Mouse (Mus musculus): Measurements from ENCODE around the gene Tmcc1. TPM values are rescaled to one million over a fixed set of nuclear protein-coding genes. Genes with fewer than 3 reads are reported as not detected.

Tmcc1 gene
- polyA plus RNA-seq, 1 experiment from 2014 or later, result 13.6 TPM

DNA sequence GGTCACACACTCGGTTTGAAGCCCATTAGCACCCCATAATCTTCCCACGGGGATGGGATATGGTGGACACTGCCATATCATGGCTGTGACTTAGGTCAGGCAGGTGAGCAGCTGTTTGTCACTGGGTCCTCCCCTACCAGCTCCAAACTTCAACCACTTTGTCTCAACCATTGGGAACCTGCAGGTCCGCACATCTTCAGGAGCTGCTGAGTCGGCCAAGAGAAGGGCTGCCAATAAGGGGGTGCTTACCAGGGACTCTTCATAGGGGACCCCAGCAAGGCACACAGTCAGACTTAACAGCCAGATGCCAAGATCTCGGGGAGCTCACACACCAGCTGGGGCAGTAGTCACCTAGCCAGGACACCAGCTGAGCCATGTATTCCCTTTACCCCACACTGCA is 192.4 kb downstream of the Tmcc1 start:
- no peak overlapping the region for H3K9ac ChIP-seq
- ATAC-seq (ENCODE audit: insufficient number of reproducible peaks, low FRiP score, low TSS enrichment, low read depth), result no peak
- 86% methylated on average over 5 of the region's 5 CpGs for WGBS

DNA sequence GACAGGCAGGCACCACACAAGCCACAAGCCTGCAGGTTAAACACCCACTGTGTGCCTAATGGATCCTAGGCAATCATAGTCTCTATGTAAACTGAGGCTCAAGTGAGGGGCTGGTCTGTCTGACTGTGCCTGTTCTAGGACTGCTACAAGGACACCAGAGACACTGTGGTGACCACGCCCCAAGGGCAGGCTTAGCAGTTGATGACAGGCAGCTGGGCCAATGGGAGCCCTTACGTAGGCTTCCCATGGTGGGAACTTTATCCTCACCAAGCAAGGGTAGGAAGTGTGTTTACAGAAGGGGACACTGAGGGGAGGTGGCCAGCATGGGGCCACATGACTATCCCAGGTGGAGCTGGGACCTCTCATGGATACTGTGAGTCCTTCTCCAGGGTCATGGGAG is 194.1 kb downstream of the Tmcc1 start:
- no peak for ATAC-seq (ENCODE audit: insufficient number of reproducible peaks, low FRiP score, low TSS enrichment, low read depth)
- Histone ChIP-seq H3K27me3 (no peaks in the 10 kb centered on the region; the same call in 1 of the 2 replicates), H3K4me2 (replicated peaks) (no peak overlapping the region), H3K9ac (no peak overlapping the region), H3K4me3 (replicated peaks) (no peak overlapping the region), H3K36me3 (no peaks in the 10 kb centered on the region), H3K4me1 (peaks cover 38% of the 10 kb centered on the region), H3K27ac (replicated peaks) (no peak overlapping the region; the same call in 1 of the 2 replicates), H3K9me3 (replicated peaks) (no peaks in the 10 kb centered on the region)
- WGBS, result 87% methylated on average over 2 of the region's 2 CpGs

More for the DNA sequence above, 192.4 kb downstream of the Tmcc1 start:
- Histone ChIP-seq H3K36me3 (no peaks in the 10 kb centered on the region), H3K4me1 (peaks cover 32% of the 10 kb centered on the region), H3K27ac (replicated peaks) (no peak overlapping the region), H3K4me2 (replicated peaks) (no peak overlapping the region), H3K27me3 (no peaks in the 10 kb centered on the region), H3K4me3 (replicated peaks) (no peak overlapping the region), H3K9me3 (replicated peaks) (no peaks in the 10 kb centered on the region)

DNA sequence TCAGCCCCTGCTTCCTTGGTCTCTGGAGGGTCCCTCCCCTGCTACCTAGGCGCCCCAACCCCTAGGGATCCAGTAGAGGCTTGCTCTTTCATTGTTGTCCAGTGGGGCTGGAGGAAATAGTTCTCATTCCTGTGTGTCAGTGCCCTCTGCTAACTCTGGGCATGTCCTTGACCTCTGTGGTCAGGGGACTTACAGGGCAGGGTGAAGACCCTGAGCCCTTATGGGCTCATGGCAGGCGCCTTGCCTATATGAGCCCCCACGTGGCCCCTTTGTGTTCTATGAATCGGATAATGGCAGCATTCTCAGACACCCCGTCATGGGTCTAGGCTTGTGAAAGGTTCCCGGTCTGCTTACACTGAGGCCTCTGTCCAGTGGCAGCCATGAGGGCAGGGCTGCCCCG is 194.5 kb downstream of the Tmcc1 start:
- H3K27me3 ChIP-seq, result peaks cover under 1% of the 10 kb centered on the region
- WGBS, result 74% methylated on average over 7 of the region's 7 CpGs
- H3K27ac ChIP-seq (replicated peaks), result no peak overlapping the region; the same call in 1 of the 2 replicates
- no peak overlapping the region for H3K9ac ChIP-seq
- H3K4me2 ChIP-seq (replicated peaks), result no peak overlapping the region
- H3K4me1 ChIP-seq, result peaks cover 43% of the 10 kb centered on the region
- ATAC-seq (ENCODE audit: insufficient number of reproducible peaks, low FRiP score, low TSS enrichment, low read depth), result no peak
- no peaks in the 10 kb centered on the region for H3K9me3 ChIP-seq (replicated peaks)
- no peaks in the 10 kb centered on the region for H3K36me3 ChIP-seq
- H3K4me3 ChIP-seq (replicated peaks), result no peak overlapping the region

DNA sequence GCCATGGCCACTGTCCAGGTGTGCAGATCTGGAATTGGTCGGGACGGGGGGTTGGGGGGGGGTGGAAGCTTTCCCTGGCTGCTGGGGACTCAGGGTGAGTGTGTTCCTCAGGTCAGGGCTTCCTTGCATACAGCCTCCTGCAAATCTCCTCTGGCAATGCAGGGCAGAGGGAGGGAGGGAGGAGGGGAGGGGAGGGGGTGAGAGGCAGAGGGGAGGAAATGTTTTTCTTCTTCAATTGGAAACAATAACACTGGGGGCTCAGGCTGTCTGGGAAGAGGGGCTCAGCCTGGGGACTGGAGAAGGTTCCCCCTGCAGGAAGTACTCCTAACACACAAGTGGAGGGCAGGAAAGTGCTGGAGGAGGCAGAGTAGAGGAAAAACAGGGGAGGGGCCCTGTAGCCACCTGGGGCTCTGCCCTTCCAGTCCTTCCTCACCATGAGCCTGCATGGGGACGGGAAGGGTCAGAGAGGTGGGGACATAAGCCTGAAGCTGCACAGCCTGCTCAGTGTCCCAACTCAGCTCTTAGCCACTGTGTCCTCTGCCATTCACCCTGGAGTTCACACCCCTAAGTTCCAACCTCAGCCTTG is 195.5 kb downstream of the Tmcc1 start:
- no peaks in the 10 kb centered on the region for H3K36me3 ChIP-seq
- H3K9ac ChIP-seq, result no peak overlapping the region
- H3K27ac ChIP-seq (replicated peaks), result peak overlapping the region; percentile 55; the same call in 1 of the 2 replicates
- peaks cover 52% of the 10 kb centered on the region for H3K4me1 ChIP-seq
- H3K4me3 ChIP-seq (replicated peaks), result no peak overlapping the region
- H3K9me3 ChIP-seq (replicated peaks), result no peaks in the 10 kb centered on the region
- 25% methylated on average over 3 of the region's 3 CpGs for WGBS
- H3K27me3 ChIP-seq, result peaks cover 10% of the 10 kb centered on the region
- no peak overlapping the region for H3K4me2 ChIP-seq (replicated peaks)
- no peak for ATAC-seq (ENCODE audit: insufficient number of reproducible peaks, low FRiP score, low TSS enrichment, low read depth)

DNA sequence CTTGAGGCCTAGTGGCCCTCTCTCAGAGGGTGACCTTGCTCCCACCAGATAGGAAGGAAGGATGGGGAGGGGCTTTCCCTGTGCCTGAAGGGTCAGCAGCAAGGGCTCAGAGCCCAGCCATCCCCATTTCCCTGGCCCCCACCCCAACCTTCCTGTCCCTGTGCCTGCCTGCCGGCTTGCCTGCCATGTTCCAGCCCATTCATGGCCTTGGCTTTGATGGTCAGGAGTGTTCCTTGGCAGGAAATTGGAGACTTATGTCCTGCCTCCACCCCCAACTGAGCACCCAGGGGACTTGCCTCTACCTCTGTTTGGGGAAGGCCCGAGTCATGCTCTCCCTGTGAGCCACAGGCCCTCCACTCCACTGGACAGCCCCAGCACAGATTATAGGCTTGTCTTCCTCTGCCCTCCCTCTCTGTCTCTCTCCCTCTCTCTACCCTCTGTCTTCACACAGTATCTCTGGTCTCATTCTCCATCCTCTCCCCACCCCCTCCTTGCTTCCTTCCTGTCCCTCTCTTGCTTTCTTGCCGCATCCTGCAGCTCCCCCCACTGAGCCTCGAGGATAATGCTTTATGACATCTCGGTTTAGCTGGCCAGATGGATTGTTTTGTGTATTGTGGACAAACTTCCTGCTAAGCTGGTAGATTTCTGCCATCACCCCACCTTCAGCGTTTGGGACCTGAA is 197.0 kb downstream of the Tmcc1 start:
- H3K9me3 ChIP-seq (replicated peaks), result no peaks in the 10 kb centered on the region
- H3K4me2 ChIP-seq (replicated peaks), result no peak overlapping the region
- no peak overlapping the region for H3K4me3 ChIP-seq (replicated peaks)
- peaks cover 13% of the 10 kb centered on the region for H3K27me3 ChIP-seq
- H3K4me1 ChIP-seq, result peaks cover 67% of the 10 kb centered on the region
- H3K36me3 ChIP-seq, result no peaks in the 10 kb centered on the region
- WGBS, result 29% methylated on average over 6 of the region's 6 CpGs
- ATAC-seq (ENCODE audit: insufficient number of reproducible peaks, low FRiP score, low TSS enrichment, low read depth), result no peak
- no peak overlapping the region for H3K9ac ChIP-seq
- peak overlapping the region; percentile 82 for H3K27ac ChIP-seq (replicated peaks)

GRCm38 (mm10) chr6:115995531-115995941 is 197.8 kb downstream of the Tmcc1 start:
- WGBS, result 53% methylated on average over 4 of the region's 4 CpGs
- H3K27me3 ChIP-seq, result peaks cover 15% of the 10 kb centered on the region
- peak overlapping the region; percentile 82 for H3K27ac ChIP-seq (replicated peaks)
- H3K9me3 ChIP-seq (replicated peaks), result no peaks in the 10 kb centered on the region
- no peak for ATAC-seq (ENCODE audit: insufficient number of reproducible peaks, low FRiP score, low TSS enrichment, low read depth)
- no peaks in the 10 kb centered on the region for H3K36me3 ChIP-seq
- H3K4me3 ChIP-seq (replicated peaks), result peak overlapping the region; percentile 65; the same call in 1 of the 2 replicates
- H3K4me1 ChIP-seq, result peaks cover 74% of the 10 kb centered on the region
- H3K9ac ChIP-seq, result no peak overlapping the region
- peak overlapping the region; percentile 92; the same call in 1 of the 2 replicates for H3K4me2 ChIP-seq (replicated peaks)

GRCm38 (mm10) chr6:115994877-115995520 is 198.3 kb downstream of the Tmcc1 start, which contains the start of gene Plxnd1:
Gene Plxnd1, minus strand, starts transcription at chr6:115995005.
- peak within 1 kb of the TSS; percentile 82 for H3K27ac ChIP-seq (replicated peaks)
- peaks cover 17% of the 10 kb centered on the region for H3K27me3 ChIP-seq
- under 1% methylated on average over 34 of the region's 51 CpGs for WGBS
- no peaks in the 10 kb centered on the region for H3K9me3 ChIP-seq (replicated peaks)
- H3K4me1 ChIP-seq, result peaks cover 77% of the 10 kb centered on the region
- H3K4me3 ChIP-seq (replicated peaks), result peak within 1 kb of the TSS; percentile 65
- ATAC-seq (ENCODE audit: insufficient number of reproducible peaks, low FRiP score, low TSS enrichment, low read depth), result peak; percentile 78
- peak within 1 kb of the TSS; percentile 92 for H3K4me2 ChIP-seq (replicated peaks)
- H3K9ac ChIP-seq, result peak within 1 kb of the TSS; percentile 57
- no peaks in the 10 kb centered on the region for H3K36me3 ChIP-seq

GRCm38 (mm10) chr6:115994146-115994876 is 199.0 kb downstream of the Tmcc1 start:
- Histone ChIP-seq H3K36me3 (no peaks in the 10 kb centered on the region), H3K4me3 (replicated peaks) (peak overlapping the region; percentile 65), H3K27me3 (peaks cover 17% of the 10 kb centered on the region), H3K4me1 (peaks cover 84% of the 10 kb centered on the region), H3K9me3 (replicated peaks) (no peaks in the 10 kb centered on the region), H3K9ac (peak overlapping the region; percentile 57), H3K27ac (replicated peaks) (peak overlapping the region; percentile 75), H3K4me2 (replicated peaks) (peak overlapping the region; percentile 92)
- WGBS, result under 1% methylated on average over 86 of the region's 93 CpGs
- ATAC-seq (ENCODE audit: insufficient number of reproducible peaks, low FRiP score, low TSS enrichment, low read depth), result peak; percentile 40

DNA sequence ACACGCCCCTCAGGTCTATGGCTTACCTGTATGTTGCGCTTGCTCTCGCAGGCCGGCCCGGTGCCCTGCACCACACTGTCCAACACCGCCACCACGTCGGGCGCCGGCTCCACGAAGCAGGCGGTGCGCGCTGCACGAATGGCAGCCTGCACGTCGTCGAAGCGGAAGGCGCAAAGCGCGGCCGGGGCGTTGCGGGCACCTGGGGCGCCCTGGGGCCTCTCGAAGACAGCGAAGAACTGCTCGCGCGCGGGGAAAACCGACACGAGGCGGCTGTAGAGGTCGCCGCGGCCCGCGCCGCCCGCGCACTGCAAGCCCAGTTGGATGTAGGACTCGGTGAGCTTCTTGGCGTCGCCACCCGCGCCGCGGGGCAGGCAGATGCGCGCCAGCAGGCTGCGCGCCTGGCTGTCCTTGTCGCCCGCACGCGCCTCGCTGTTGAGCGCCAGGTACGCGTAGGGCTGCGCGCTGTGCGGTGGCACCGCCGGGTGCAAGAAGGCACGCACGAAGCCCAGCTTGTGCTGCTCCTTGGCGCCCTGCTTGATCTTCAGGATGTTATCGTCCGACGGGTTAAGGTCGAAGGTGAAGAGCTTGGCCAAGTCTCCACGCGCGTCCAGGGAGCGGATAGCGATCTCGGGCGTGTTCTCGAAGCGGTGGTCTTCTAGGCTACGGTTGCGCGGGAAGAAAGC is 199.7 kb downstream of the Tmcc1 start:
- H3K9me3 ChIP-seq (replicated peaks), result no peaks in the 10 kb centered on the region
- peak overlapping the region; percentile 57 for H3K9ac ChIP-seq
- H3K36me3 ChIP-seq, result no peaks in the 10 kb centered on the region
- H3K27me3 ChIP-seq, result peaks cover 17% of the 10 kb centered on the region
- WGBS, result 1% methylated on average over 86 of the region's 86 CpGs
- H3K4me1 ChIP-seq, result peaks cover 84% of the 10 kb centered on the region
- peak overlapping the region; percentile 75 for H3K27ac ChIP-seq (replicated peaks)
- H3K4me2 ChIP-seq (replicated peaks), result peak overlapping the region; percentile 92
- peak overlapping the region; percentile 65 for H3K4me3 ChIP-seq (replicated peaks)
- no peak for ATAC-seq (ENCODE audit: insufficient number of reproducible peaks, low FRiP score, low TSS enrichment, low read depth)

DNA sequence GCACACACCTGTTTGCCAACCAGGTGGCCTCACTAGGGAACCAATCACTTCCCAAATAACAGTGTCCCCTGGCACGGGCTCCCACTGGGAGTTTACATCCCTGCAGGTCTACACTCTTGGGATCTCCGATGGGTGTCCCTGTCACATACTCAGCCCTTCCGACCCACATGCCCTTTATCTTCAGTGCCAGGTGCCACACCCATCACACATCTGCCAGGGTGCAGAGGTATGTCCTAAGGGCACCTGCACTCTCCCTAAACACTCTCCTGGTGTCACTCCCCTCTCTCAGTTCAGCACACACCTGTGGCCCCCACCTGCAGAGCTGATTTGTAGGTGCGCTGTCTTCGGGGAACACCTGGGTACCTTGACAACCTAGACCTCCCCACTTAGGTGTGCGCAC is 200.3 kb downstream of the Tmcc1 start:
- Histone ChIP-seq H3K9ac (peak overlapping the region; percentile 57), H3K4me2 (replicated peaks) (peak overlapping the region; percentile 92), H3K9me3 (replicated peaks) (no peaks in the 10 kb centered on the region), H3K27ac (replicated peaks) (no peak overlapping the region; the same call in 1 of the 2 replicates), H3K4me1 (peaks cover 79% of the 10 kb centered on the region), H3K36me3 (no peaks in the 10 kb centered on the region), H3K4me3 (replicated peaks) (peak overlapping the region; percentile 65), H3K27me3 (peaks cover 17% of the 10 kb centered on the region)
- ATAC-seq (ENCODE audit: insufficient number of reproducible peaks, low FRiP score, low TSS enrichment, low read depth), result peak; percentile 3; the same call in 1 of the 2 replicates
- WGBS, result 46% methylated on average over 6 of the region's 6 CpGs
